Mouse (Mus musculus): Measurements from ENCODE around the gene Scgb1c1.

DNA sequence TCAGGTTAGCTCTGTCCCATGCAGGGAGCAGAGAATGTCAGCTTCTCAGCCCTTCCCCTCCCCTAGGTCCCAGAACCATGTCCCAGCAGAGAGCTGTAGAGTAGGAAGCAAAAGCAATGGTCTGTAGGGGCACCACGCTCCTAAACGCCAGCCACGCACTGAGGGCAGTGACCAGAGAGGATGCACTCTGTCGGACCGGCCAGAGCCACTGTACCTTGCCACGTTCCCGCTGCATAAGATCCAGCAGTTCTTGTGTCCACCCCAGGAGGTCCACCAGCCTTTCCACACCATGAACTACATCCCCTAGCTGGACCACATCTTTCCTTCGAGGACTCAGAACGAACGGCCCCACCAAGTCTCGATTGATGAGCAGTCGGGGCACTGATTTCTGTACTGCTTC is 19.4 kb downstream of the Scgb1c1 start:
- TF ChIP-seq CTCF (IDR thresholded peaks at IDR 0.05; ENCODE audit: low read depth) = no peak
- no peak for TF ChIP-seq EP300 (IDR thresholded peaks at IDR 0.05; ENCODE audit: low read depth)
